Mouse (Mus musculus) intestine, embryonic 14.5 days (tissue): ENCODE data around the gene Gm34653. TPM values are rescaled to one million over a fixed set of nuclear protein-coding genes. Genes with fewer than 3 reads are reported as not detected.
"Not testable (repeated sequence)": the region's sequence is repeated elsewhere in the genome, so short reads cannot be mapped to it uniquely, and the experiment has no call there.

ENCODE experiments used
- ATAC-seq: fragments of 200-750 bp; cut with Nextera tagmentation; replicated peaks from 2 replicates; pipeline ENCODE4 v1.8.0; 2017; ENCODE audit warnings: low read depth, moderate number of reproducible peaks, moderate TSS enrichment, moderate library complexity; ENCODE audit not compliant: low FRiP score, low TSS enrichment
- DNase-seq: peaks from one replicate; pipeline ENCODE4 v3.0.0-alpha.2; 2018; ENCODE audit warnings: low spot score
- H3K27ac ChIP-seq: fragments of 300-500 bp; sonication (generic); 2 replicates; pipeline ENCODE4 v1.5.1; 2014; ENCODE audit warnings: low read depth, mild to moderate bottlenecking, control low read depth
- H3K27me3 ChIP-seq: fragments of 300-500 bp; sonication (generic); replicated peaks from 2 replicates; pipeline ENCODE4 v1.6.1; 2014; ENCODE audit warnings: low read length, control low read depth; ENCODE audit not compliant: control insufficient read depth, insufficient read depth
- H3K36me3 ChIP-seq: fragments of 300-500 bp; sonication (generic); 2 replicates; pipeline ENCODE4 v1.6.1; 2014; ENCODE audit warnings: low read length, control low read depth; ENCODE audit not compliant: control insufficient read depth, insufficient read depth
- H3K4me1 ChIP-seq: fragments of 300-500 bp; sonication (generic); replicated peaks from 2 replicates; pipeline ENCODE4 v1.6.1; 2014; ENCODE audit warnings: low read length, control low read depth, mixed read lengths; ENCODE audit not compliant: control insufficient read depth, insufficient read depth
- H3K4me2 ChIP-seq: fragments of 300-500 bp; sonication (generic); 2 replicates; pipeline ENCODE4 v1.6.1; 2014; ENCODE audit warnings: low read length
- H3K4me3 ChIP-seq: fragments of 300-500 bp; sonication (generic); 2 replicates; pipeline ENCODE4 v1.5.1; 2014; ENCODE audit warnings: low read depth, low read length, control low read depth, mixed read lengths
- H3K9ac ChIP-seq: fragments of 300-500 bp; sonication (generic); 2 replicates; pipeline ENCODE4 v1.6.1; 2014; ENCODE audit warnings: mild to moderate bottlenecking, low read length
- H3K9me3 ChIP-seq: fragments of 300-500 bp; sonication (generic); 2 replicates; pipeline ENCODE4 v1.6.1; 2016; ENCODE audit warnings: low read length, control low read depth; ENCODE audit not compliant: control insufficient read depth
- WGBS: fragments of 180-500 bp; shearing (Covaris S2); extraction: QIAGEN DNeasy Blood & Tissue Kit; methylation state at CpG from one replicate; pipeline ENCODE4 v1.1.7; 2014; 5-methylcytosine and 5-hydroxymethylcytosine counted together
- polyA plus RNA-seq: library from polyadenylated mRNA; unstranded; fragments of >200 nt; fragmentation: Nextera tagmentation; extraction: Ambion mirVana; gene quantifications from 2 replicates; pipeline ENCODE4 v1.2.1, GENCODE M21; 2014

Gm34653 gene
- not detected in 2 replicates for polyA plus RNA-seq

GRCm38 (mm10) chr2:34832766-34833457 lies at the start of gene Gm34653:
TSS of gene Gm34653 (plus strand) at chr2:34833007.
- ATAC-seq, H3K4me1 ChIP-seq, H3K27me3 ChIP-seq, H3K36me3 ChIP-seq, H3K27ac ChIP-seq, H3K9ac ChIP-seq, DNase-seq, H3K4me3 ChIP-seq, H3K4me2 ChIP-seq, H3K9me3 ChIP-seq: not testable (repeated sequence)
- WGBS, result 68% methylated on average over 11 of the region's 11 CpGs

GRCm38 (mm10) chr2:34783064-34784020 lies 49.5 kb upstream of the Gm34653 start:
- peaks cover 66% of the 10 kb centered on the region for H3K36me3 ChIP-seq
- DNase-seq (no peak), ATAC-seq (no peak)
- H3K4me3 ChIP-seq, result no peak overlapping the region
- WGBS, result 85% methylated on average over 14 of the region's 14 CpGs
- no peaks in the 10 kb centered on the region for H3K27me3 ChIP-seq
- no peak overlapping the region for H3K4me2 ChIP-seq
- no peak overlapping the region for H3K9ac ChIP-seq
- H3K4me1 ChIP-seq, result no peaks in the 10 kb centered on the region
- H3K27ac ChIP-seq, result no peak overlapping the region
- H3K9me3 ChIP-seq, result no peaks in the 10 kb centered on the region

- no peak overlapping the region for H3K4me2 ChIP-seq
- peaks cover 59% of the 10 kb centered on the region for H3K36me3 ChIP-seq
- DNase-seq, result peak; percentile 70
- H3K4me1 ChIP-seq, result no peaks in the 10 kb centered on the region
- no peaks in the 10 kb centered on the region for H3K27me3 ChIP-seq
- no peak overlapping the region for H3K9ac ChIP-seq
- H3K4me3 ChIP-seq, result no peak overlapping the region
- H3K9me3 ChIP-seq, result no peaks in the 10 kb centered on the region
- no peak overlapping the region for H3K27ac ChIP-seq
- no peak for ATAC-seq
- 77% methylated on average over 2 of the region's 2 CpGs for WGBS
These were observed 48.7 kb upstream of the Gm34653 start for GRCm38 (mm10) chr2:34784085-34784484.

GRCm38 (mm10) chr2:34790282-34790681 lies 42.5 kb upstream of the Gm34653 start:
- Histone ChIP-seq H3K4me1 (no peaks in the 10 kb centered on the region), H3K27ac (no peak overlapping the region), H3K27me3 (no peaks in the 10 kb centered on the region), H3K9me3 (no peaks in the 10 kb centered on the region), H3K36me3 (peaks cover 39% of the 10 kb centered on the region), H3K4me3 (no peak overlapping the region), H3K9ac (no peak overlapping the region), H3K4me2 (no peak overlapping the region)
- no peak for DNase-seq
- WGBS, result 93% methylated on average over 8 of the region's 8 CpGs
- ATAC-seq, result no peak

GRCm38 (mm10) chr2:34792543-34792942 lies 40.3 kb upstream of the Gm34653 start:
- not testable (repeated sequence) for DNase-seq, H3K4me3 ChIP-seq, H3K27me3 ChIP-seq, H3K9ac ChIP-seq, H3K4me2 ChIP-seq, ATAC-seq, H3K9me3 ChIP-seq, H3K27ac ChIP-seq, H3K4me1 ChIP-seq
- 97% methylated on average over 2 of the region's 2 CpGs for WGBS
- H3K36me3 ChIP-seq, result peaks cover 40% of the 10 kb centered on the region; the same call in 1 of the 2 replicates

GRCm38 (mm10) chr2:34794511-34794910 lies 38.3 kb upstream of the Gm34653 start:
- ATAC-seq, result no peak
- Histone ChIP-seq H3K4me3 (no peak overlapping the region), H3K4me1 (peaks cover 4% of the 10 kb centered on the region; the same call in 1 of the 2 replicates), H3K4me2 (no peak overlapping the region), H3K36me3 (peaks cover 40% of the 10 kb centered on the region; the same call in 1 of the 2 replicates), H3K27ac (no peak overlapping the region), H3K27me3 (no peaks in the 10 kb centered on the region), H3K9me3 (no peaks in the 10 kb centered on the region), H3K9ac (no peak overlapping the region)
- DNase-seq, result no peak
- 90% methylated on average over 2 of the region's 2 CpGs for WGBS

GRCm38 (mm10) chr2:34795426-34795825 lies 37.4 kb upstream of the Gm34653 start:
- Histone ChIP-seq H3K27ac (no peak overlapping the region), H3K4me1 (peaks cover 4% of the 10 kb centered on the region; the same call in 1 of the 2 replicates), H3K27me3 (no peaks in the 10 kb centered on the region), H3K4me3 (no peak overlapping the region), H3K9me3 (no peaks in the 10 kb centered on the region), H3K36me3 (peaks cover 32% of the 10 kb centered on the region; the same call in 1 of the 2 replicates), H3K9ac (no peak overlapping the region), H3K4me2 (no peak overlapping the region)
- ATAC-seq (no peak), DNase-seq (no peak)
- 94% methylated on average over 7 of the region's 7 CpGs for WGBS

- 4% methylated on average over 44 of the region's 44 CpGs for WGBS
- Histone ChIP-seq H3K4me1 (peaks cover 10% of the 10 kb centered on the region; the same call in 1 of the 2 replicates), H3K9ac (peak within 1 kb of the TSS; percentile 68), H3K27ac (peak within 1 kb of the TSS; percentile 73), H3K36me3 (peaks cover 22% of the 10 kb centered on the region; the same call in 1 of the 2 replicates), H3K27me3 (no peaks in the 10 kb centered on the region), H3K4me2 (peak within 1 kb of the TSS; percentile 75), H3K4me3 (peak within 1 kb of the TSS; percentile 69), H3K9me3 (no peaks in the 10 kb centered on the region)
- peak; percentile 89 for DNase-seq
- peak; percentile 59 for ATAC-seq
These were observed 33.2 kb upstream of the Gm34653 start, which contains the start of gene Rabepk for GRCm38 (mm10) chr2:34799357-34800256. TSS of gene Rabepk (minus strand) at chr2:34799912.
